Mouse (Mus musculus): ENCODE measurements at regions not wholly inside any gene's neighbourhood (a gene's known extent, or its start where the extent isn't known, plus 50 kb on each side); places are given as distances from the start of the nearest gene placed in this dataset.

- DNase-seq (ENCODE audit: low read depth, low spot score): no peak
- 52% methylated on average over 2 of the region's 2 CpGs for WGBS
Observed at GRCm38 (mm10) chr15:36719241-36719640, 288.3 kb downstream of the Zfp706 start.

- no peak for DNase-seq (ENCODE audit: low read depth, low spot score)
- 94% methylated on average over 6 of the region's 6 CpGs for WGBS
Observed at GRCm38 (mm10) chr15:36717835-36718234, 289.7 kb downstream of the Zfp706 start.

- no peak for DNase-seq (ENCODE audit: low read depth, low spot score)
Observed at GRCm38 (mm10) chr15:36716686-36717038, 290.9 kb downstream of the Zfp706 start.

- 4% methylated on average over 26 of the region's 26 CpGs for WGBS
- peak; percentile 46 for DNase-seq (ENCODE audit: low read depth, low spot score)
Observed at GRCm38 (mm10) chr15:36715745-36716685, 291.6 kb downstream of the Zfp706 start.

GRCm38 (mm10) chr15:36715159-36715558 lies 292.4 kb downstream of the Zfp706 start:
- DNase-seq (ENCODE audit: low read depth, low spot score): no peak
- 91% methylated on average over 6 of the region's 6 CpGs for WGBS

GRCm38 (mm10) chr15:36709788-36710187 lies 297.8 kb downstream of the Zfp706 start:
- no peak for DNase-seq (ENCODE audit: low read depth, low spot score)
- 36% methylated on average over 3 of the region's 3 CpGs for WGBS

GRCm38 (mm10) chr15:36708471-36708870 lies 299.1 kb downstream of the Zfp706 start:
- WGBS: 8% methylated on average over 3 of the region's 3 CpGs
- no peak for DNase-seq (ENCODE audit: low read depth, low spot score)

GRCm38 (mm10) chr15:36705990-36706389 lies 301.6 kb downstream of the Zfp706 start:
- DNase-seq (ENCODE audit: low read depth, low spot score): no peak
- 36% methylated on average over 4 of the region's 4 CpGs for WGBS

GRCm38 (mm10) chr15:36705391-36705790 lies 302.2 kb downstream of the Zfp706 start:
- no peak for DNase-seq (ENCODE audit: low read depth, low spot score)
- WGBS: 39% methylated on average over 2 of the region's 2 CpGs

- WGBS: 44% methylated on average over 8 of the region's 8 CpGs
- DNase-seq (ENCODE audit: low read depth, low spot score): no peak
Observed at GRCm38 (mm10) chr15:36701846-36702245, 305.7 kb downstream of the Zfp706 start.

GRCm38 (mm10) chr15:36700196-36700595 lies 307.4 kb downstream of the Zfp706 start:
- DNase-seq (ENCODE audit: low read depth, low spot score): peak; percentile 27
- 36% methylated on average over 5 of the region's 5 CpGs for WGBS

- peak; percentile 51 for DNase-seq (ENCODE audit: low read depth, low spot score)
- 26% methylated on average over 14 of the region's 14 CpGs for WGBS
Observed at GRCm38 (mm10) chr15:36695199-36696129, 312.1 kb downstream of the Zfp706 start.

GRCm38 (mm10) chr15:36691002-36691652 lies 316.4 kb downstream of the Zfp706 start:
- 73% methylated on average over 15 of the region's 15 CpGs for WGBS
- DNase-seq (ENCODE audit: low read depth, low spot score): no peak

- no peak for DNase-seq (ENCODE audit: low read depth, low spot score)
- WGBS: 74% methylated on average over 7 of the region's 7 CpGs
Observed at GRCm38 (mm10) chr15:36689881-36690280, 317.7 kb downstream of the Zfp706 start.

- WGBS: 70% methylated on average over 3 of the region's 3 CpGs
- no peak for DNase-seq (ENCODE audit: low read depth, low spot score)
Observed at GRCm38 (mm10) chr15:36689301-36689700, 318.3 kb downstream of the Zfp706 start.

- DNase-seq (ENCODE audit: low read depth, low spot score): peak; percentile 88
- WGBS: 5% methylated on average over 17 of the region's 17 CpGs
Observed at GRCm38 (mm10) chr15:36688051-36688754, 319.4 kb downstream of the Zfp706 start.

GRCm38 (mm10) chr15:36684684-36685083 lies 322.9 kb downstream of the Zfp706 start:
- 82% methylated on average over 7 of the region's 7 CpGs for WGBS
- no peak for DNase-seq (ENCODE audit: low read depth, low spot score)

- WGBS: 44% methylated on average over 6 of the region's 6 CpGs
- no peak for DNase-seq (ENCODE audit: low read depth, low spot score)
Observed at GRCm38 (mm10) chr15:36682832-36683231, 324.7 kb downstream of the Zfp706 start.

- 34% methylated on average over 5 of the region's 5 CpGs for WGBS
- DNase-seq (ENCODE audit: low read depth, low spot score): no peak
Observed at GRCm38 (mm10) chr15:36682159-36682558, 325.4 kb downstream of the Zfp706 start.
